In the genomic region with DNA sequence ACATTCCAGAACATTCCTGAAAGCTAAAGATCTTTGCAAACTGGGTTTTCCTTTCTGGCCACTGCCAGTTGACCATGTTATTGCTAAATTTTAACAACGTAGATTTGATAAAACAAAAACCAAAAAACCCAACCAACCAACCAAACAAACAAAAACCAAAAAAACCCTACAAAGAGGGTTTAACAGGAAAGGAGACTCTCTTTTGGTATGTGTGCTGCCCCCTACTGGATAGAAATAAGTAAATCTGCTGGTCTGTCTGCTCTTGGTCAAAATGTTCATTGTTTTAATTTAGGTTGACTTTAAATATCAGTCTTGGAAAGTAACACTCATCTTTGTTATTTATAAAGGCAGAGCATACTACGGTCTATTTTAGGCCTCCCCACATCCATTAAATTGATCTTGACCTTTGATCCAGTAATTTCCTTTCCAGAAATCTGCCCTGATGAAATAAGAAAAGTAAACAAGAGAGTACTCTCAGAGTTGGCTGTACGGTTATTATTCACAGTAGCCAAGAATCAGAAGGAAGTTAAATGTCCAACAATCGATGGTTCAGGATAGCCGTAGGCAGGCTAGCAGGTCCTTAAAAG, we compare ENCODE assay signal across 8 mouse cellular contexts. TPM values are rescaled to one million over a fixed set of nuclear protein-coding genes. Genes with fewer than 3 reads are reported as not detected.
A peak's percentile ranks its signal among the peaks of the same experiment; 100 is the strongest.
DNase-seq lines count a peak whose midpoint lies in the region; ATAC-seq and TF ChIP-seq lines count a peak whose summit lies in the region.

No protein-coding gene starts in this region.

- no peak for TF ChIP-seq POLR2A in CH12.LX (IDR thresholded peaks at IDR 0.05; ENCODE audit: low read depth, low read length)
- TF ChIP-seq POLR2A in brain, embryonic 14.5 days (IDR thresholded peaks at IDR 0.05; ENCODE audit: borderline replicate concordance, extremely low read depth, insufficient read depth, insufficient read length, poor library complexity, severe bottlenecking), result no peak

- no peaks in the 10 kb centered on the region for H3K79me2 ChIP-seq in CH12.LX (replicated peaks; ENCODE audit: control insufficient read depth, extremely low read depth, insufficient read depth, poor library complexity, severe bottlenecking)

- TF ChIP-seq EP300 in CH12.LX (IDR thresholded peaks at IDR 0.05; ENCODE audit: low read length), result no peak

- TF ChIP-seq CTCF in CH12.LX (conservative IDR thresholded peaks at IDR 0.05 in 1 of 2, IDR thresholded peaks at IDR 0.05 in 1 of 2; ENCODE audit: low read depth in 2 of 2, low read length in 2 of 2), result peak; percentile 6 to 73; a peak in 3 of 4 replicates
- TF ChIP-seq CTCF in brain, embryonic 14.5 days (IDR thresholded peaks at IDR 0.05; ENCODE audit: borderline replicate concordance, extremely low read depth, insufficient read depth, insufficient read length), result no peak

- H3K9me3 ChIP-seq in CH12.LX (replicated peaks; ENCODE audit: low read length), result no peaks in the 10 kb centered on the region
- no peaks in the 10 kb centered on the region for H3K9me3 ChIP-seq in forebrain, embryonic 12.5 days

- no peak for ATAC-seq in forebrain, embryonic 12.5 days (ENCODE audit: low FRiP score)

- H3K9ac ChIP-seq in CH12.LX (ENCODE audit: insufficient read depth, low read depth), result no peak overlapping the region
- H3K9ac ChIP-seq in forebrain, embryonic 12.5 days, result no peak overlapping the region

- no peak overlapping the region for H3K4me3 ChIP-seq in CH12.LX (replicated peaks in 1 of 3; ENCODE audit: low read depth in 2 of 3, low read length in 2 of 3, poor library complexity in 1 of 3)
- H3K4me3 ChIP-seq in forebrain, embryonic 12.5 days (replicated peaks), result no peak overlapping the region

- no peaks in the 10 kb centered on the region for H3K36me3 ChIP-seq in CH12.LX (replicated peaks in 1 of 2; ENCODE audit: control insufficient read depth in 1 of 2, insufficient read depth in 1 of 2, low read length in 1 of 2)
- H3K36me3 ChIP-seq in forebrain, embryonic 12.5 days (replicated peaks), result no peaks in the 10 kb centered on the region

- in situ Hi-C loops in CH12.LX (cut with MboI; ENCODE audit: low pct_ligation_motif_present, low pct_unique_long_range_greater_than_20kb, low sequenced_read_pairs), result loop anchor here (10.0 kb wide), 1 partner anchor 113 kb away; no protein-coding TSS in a partner anchor

- peaks cover 12% of the 10 kb centered on the region for H3K27me3 ChIP-seq in CH12.LX (replicated peaks)
- H3K27me3 ChIP-seq in forebrain, embryonic 12.5 days, result no peaks in the 10 kb centered on the region

- dilution Hi-C loops in CH12.LX (cut with MboI; ENCODE audit: extremely low pct_ligation_motif_present, extremely low pct_unique_long_range_greater_than_20kb, low sequenced_read_pairs), result no loop called here

- peak; percentile 64 for DNase-seq in kidney, adult 9 months
- no peak for DNase-seq in kidney, postnatal 14 days
- DNase-seq in CH12.LX (ENCODE audit: extremely low read depth), result peak; percentile 62
- DNase-seq in brain, embryonic 14.5 days (ENCODE audit: low read depth), result peak; percentile 38
- DNase-seq in lung, postnatal 36 days, result peak; percentile 59
- no peak for DNase-seq in urinary bladder, postnatal 4 days (ENCODE audit: low spot score in 2 of 2)
- DNase-seq in cerebellum, postnatal 4 days (ENCODE audit: low spot score in 2 of 2), result no peak

- peaks cover 13 to 43% of the 10 kb centered on the region in 2 experiments for H3K4me1 ChIP-seq in CH12.LX (ENCODE audit: control insufficient read depth in 1 of 2, insufficient read depth in 2 of 2)
- peaks cover 8% of the 10 kb centered on the region for H3K4me1 ChIP-seq in forebrain, embryonic 12.5 days

- H3K4me2 ChIP-seq in CH12.LX (ENCODE audit: insufficient read depth, low read depth, poor library complexity, severe bottlenecking), result peak overlapping the region; percentile 33; the same call in 1 of the 2 replicates
- no peak overlapping the region for H3K4me2 ChIP-seq in forebrain, embryonic 12.5 days

- 79% methylated on average over 5 of the region's 5 CpGs for WGBS in forebrain, embryonic 12.5 days

- no peak overlapping the region for H3K27ac ChIP-seq in CH12.LX (ENCODE audit: insufficient read depth, low read depth)
- no peak overlapping the region for H3K27ac ChIP-seq in forebrain, embryonic 12.5 days

- peak; percentile 55 for TF ChIP-seq RAD21 in CH12.LX (IDR thresholded peaks at IDR 0.05; ENCODE audit: low read depth, low read length)

TF ChIP-seq in CH12.LX, 34 proteins besides CTCF, POLR2A, EP300 and RAD21:
- no peak for TF ChIP-seq KAT2A (IDR thresholded peaks at IDR 0.05; ENCODE audit: insufficient replicate concordance, low read length)
- TF ChIP-seq NELFE (IDR thresholded peaks at IDR 0.05; ENCODE audit: low read depth, low read length), result no peak
- no peak for TF ChIP-seq JUND (conservative IDR thresholded peaks at IDR 0.05; ENCODE audit: low read depth, low read length)
- TF ChIP-seq IRF4 (IDR thresholded peaks at IDR 0.05; ENCODE audit: low read depth, low read length), result no peak
- no peak for TF ChIP-seq UBTF (IDR thresholded peaks at IDR 0.05; ENCODE audit: low read depth, low read length)
- no peak for TF ChIP-seq CHD1 (IDR thresholded peaks at IDR 0.05; ENCODE audit: low read depth, low read length)
- TF ChIP-seq ZMIZ1 (IDR thresholded peaks at IDR 0.05; ENCODE audit: low read depth, low read length), result no peak
- TF ChIP-seq ZNF384 (IDR thresholded peaks at IDR 0.05; ENCODE audit: low read depth, low read length), result peak; percentile 53
- TF ChIP-seq USF2 (conservative IDR thresholded peaks at IDR 0.05; ENCODE audit: low read depth, low read length), result no peak
- no peak for TF ChIP-seq MAZ (IDR thresholded peaks at IDR 0.05; ENCODE audit: low read depth, low read length)
- TF ChIP-seq SMC3 (IDR thresholded peaks at IDR 0.05; ENCODE audit: low read depth, low read length), result peak; percentile 57
- no peak for TF ChIP-seq MYC (IDR thresholded peaks at IDR 0.05; ENCODE audit: low read depth, low read length)
- no peak for TF ChIP-seq ZKSCAN1 (IDR thresholded peaks at IDR 0.05; ENCODE audit: borderline replicate concordance, low read depth, low read length)
- no peak for TF ChIP-seq E2F4 (IDR thresholded peaks at IDR 0.05; ENCODE audit: insufficient replicate concordance, low read depth, low read length)
- TF ChIP-seq ELF1 (IDR thresholded peaks at IDR 0.05; ENCODE audit: low read depth, low read length), result no peak
- 0 out of 2 replicates have a peak, but pooled peaks have one; percentile 19 for TF ChIP-seq BHLHE40 (IDR thresholded peaks at IDR 0.05; ENCODE audit: low read depth, low read length)
- TF ChIP-seq ZC3H11A (IDR thresholded peaks at IDR 0.05; ENCODE audit: low read depth, low read length), result no peak
- TF ChIP-seq MXI1 (IDR thresholded peaks at IDR 0.05; ENCODE audit: low read depth, low read length), result no peak
- no peak for TF ChIP-seq POLR2AphosphoS2 (IDR thresholded peaks at IDR 0.05; ENCODE audit: low read depth, low read length)
TF ChIP-seq in CH12.LX: peak in this region for 3.

RNA-seq across cellular contexts. Expression of gene Prr5l, which starts 54.7 kb away (rescaled TPM):
- total RNA-seq in CH12.LX (2012; rRNA removed) (0.17 and 0.93 TPM in 2 replicates), CH12.LX (2014; rRNA removed) (0.08 TPM in 1 of 2 replicates, not detected in the other)
- 0.21 TPM in 1 of 2 replicates, not detected in the other for polyA plus RNA-seq in CH12.LX (2012; ENCODE audit: insufficient read length, low read depth)
- polyA plus RNA-seq in brain, embryonic 14.5 days (2012; rRNA removed), result 4.1 and 4.7 TPM in 2 replicates
- polyA plus RNA-seq in forebrain, embryonic 12.5 days (2016; fragmentation: Nextera tagmentation; extraction: Ambion mirVana), result 14.1 and 15.5 TPM in 2 replicates

RNA-seq across cellular contexts. Expression of gene Commd9, which starts 57.9 kb away (rescaled TPM):
- total RNA-seq in CH12.LX (2012; rRNA removed) (22.3 and 31.7 TPM in 2 replicates), CH12.LX (2014; rRNA removed) (97.5 and 140 TPM in 2 replicates)
- 26.1 and 28.0 TPM in 2 replicates for polyA plus RNA-seq in CH12.LX (2012; ENCODE audit: insufficient read length, low read depth)
- polyA plus RNA-seq in brain, embryonic 14.5 days (2012; rRNA removed), result 137 and 182 TPM in 2 replicates
- 78.1 and 78.2 TPM in 2 replicates for polyA plus RNA-seq in forebrain, embryonic 12.5 days (2016; fragmentation: Nextera tagmentation; extraction: Ambion mirVana)

Comparison
In these comparisons a context has a peak if more than half of its experiments do, and no peak if none do; other contexts are left out.
1. DNase-seq: peak in kidney, adult 9 months (single experiment), CH12.LX (single experiment), brain, embryonic 14.5 days (single experiment) and lung, postnatal 36 days (single experiment); none in kidney, postnatal 14 days (single experiment), urinary bladder, postnatal 4 days (0 of 2) and cerebellum, postnatal 4 days (0 of 2).